ENCODE assay signal across 9 mouse cellular contexts in genomic region chr1:60860357-60860946, GRCm38 (mm10). TPM values are rescaled to one million over a fixed set of nuclear protein-coding genes. Genes with fewer than 3 reads are reported as not detected.
DNase-seq lines count a peak whose midpoint lies in the region; ATAC-seq and TF ChIP-seq lines count a peak whose summit lies in the region.
"Had no signal": no experiment of that assay in that cellular context is flagged by ENCODE, and none has a peak within 500 bp of the region (broad histone marks: within the 10 kb centered on the region; RNA-seq: fewer than 3 reads in every experiment).

No protein-coding gene starts in this region.

- H3K27me3 ChIP-seq in liver, embryonic 13.5 days: no peaks in the 10 kb centered on the region
- H3K27me3 ChIP-seq in liver, embryonic 11.5 days (replicated peaks; ENCODE audit: control insufficient read depth, insufficient read depth, low read length): no peaks in the 10 kb centered on the region
- no peaks in the 10 kb centered on the region; the same call in 1 of the 2 replicates for H3K27me3 ChIP-seq in forebrain, embryonic 10.5 days (ENCODE audit: poor library complexity, severe bottlenecking)
- no peaks in the 10 kb centered on the region for H3K27me3 ChIP-seq in hindbrain, embryonic 15.5 days
- no peaks in the 10 kb centered on the region for H3K27me3 ChIP-seq in lung, embryonic 15.5 days

- no peak for TF ChIP-seq POLR2A in olfactory bulb, adult 2 months (IDR thresholded peaks at IDR 0.05; ENCODE audit: insufficient read depth, low read depth, low read length)

- H3K4me1 ChIP-seq in liver, embryonic 13.5 days (replicated peaks): peaks cover 13% of the 10 kb centered on the region
- peaks cover 7% of the 10 kb centered on the region for H3K4me1 ChIP-seq in liver, embryonic 11.5 days (replicated peaks; ENCODE audit: control insufficient read depth, insufficient read depth, low read length)
- H3K4me1 ChIP-seq in forebrain, embryonic 10.5 days: peaks cover 15% of the 10 kb centered on the region
- peaks cover 17% of the 10 kb centered on the region for H3K4me1 ChIP-seq in hindbrain, embryonic 15.5 days (replicated peaks)
- H3K4me1 ChIP-seq in lung, embryonic 15.5 days: peaks cover 23% of the 10 kb centered on the region
- H3K4me1 ChIP-seq in olfactory bulb, adult 2 months (ENCODE audit: control insufficient read depth, insufficient read depth, low read length): peaks cover 3% of the 10 kb centered on the region; the same call in 1 of the 2 replicates

- H3K4me2 ChIP-seq in liver, embryonic 13.5 days: no peak overlapping the region
- no peak overlapping the region for H3K4me2 ChIP-seq in liver, embryonic 11.5 days
- peak overlapping the region; percentile 65 for H3K4me2 ChIP-seq in hindbrain, embryonic 15.5 days
- H3K4me2 ChIP-seq in lung, embryonic 15.5 days: peak overlapping the region; percentile 43; the same call in 1 of the 2 replicates

- no peak overlapping the region for H3K4me3 ChIP-seq in liver, embryonic 13.5 days (replicated peaks)
- H3K4me3 ChIP-seq in liver, embryonic 11.5 days (ENCODE audit: low read depth, low read length): no peak overlapping the region
- H3K4me3 ChIP-seq in forebrain, embryonic 10.5 days: no peak overlapping the region
- H3K4me3 ChIP-seq in hindbrain, embryonic 15.5 days: peak overlapping the region; percentile 32
- no peak overlapping the region for H3K4me3 ChIP-seq in lung, embryonic 15.5 days
- H3K4me3 ChIP-seq in olfactory bulb, adult 2 months (ENCODE audit: insufficient read depth, low read depth, low read length): no peak overlapping the region

- H3K27ac ChIP-seq in liver, embryonic 13.5 days: no peak overlapping the region
- no peak overlapping the region for H3K27ac ChIP-seq in liver, embryonic 11.5 days (ENCODE audit: low read depth, low read length)
- no peak overlapping the region for H3K27ac ChIP-seq in forebrain, embryonic 10.5 days
- peak overlapping the region; percentile 84 for H3K27ac ChIP-seq in hindbrain, embryonic 15.5 days (replicated peaks)
- H3K27ac ChIP-seq in lung, embryonic 15.5 days: peak overlapping the region; percentile 25; the same call in 1 of the 2 replicates
- H3K27ac ChIP-seq in olfactory bulb, adult 2 months (ENCODE audit: insufficient read depth, low read depth, low read length): peak overlapping the region; percentile 86

- H3K9me3 ChIP-seq in liver, embryonic 13.5 days (replicated peaks): no peaks in the 10 kb centered on the region
- H3K9me3 ChIP-seq in liver, embryonic 11.5 days (ENCODE audit: control insufficient read depth, low read length): no peaks in the 10 kb centered on the region
- no peaks in the 10 kb centered on the region for H3K9me3 ChIP-seq in forebrain, embryonic 10.5 days
- H3K9me3 ChIP-seq in hindbrain, embryonic 15.5 days: no peaks in the 10 kb centered on the region
- no peaks in the 10 kb centered on the region for H3K9me3 ChIP-seq in lung, embryonic 15.5 days

- no peak for ATAC-seq in liver, embryonic 13.5 days (ENCODE audit: low read depth)
- no peak for ATAC-seq in liver, embryonic 11.5 days (replicated peaks; ENCODE audit: low FRiP score)
- ATAC-seq in hindbrain, embryonic 15.5 days (ENCODE audit: low FRiP score, low read depth): peak; percentile 88
- ATAC-seq in lung, embryonic 15.5 days (ENCODE audit: borderline replicate concordance, extremely low read depth, low FRiP score, low TSS enrichment): peak; percentile 25; the same call in 1 of the 2 replicates

- TF ChIP-seq CTCF in olfactory bulb, adult 2 months (IDR thresholded peaks at IDR 0.05; ENCODE audit: insufficient read depth, low read depth, low read length): no peak

- DNase-seq in liver, embryonic 13.5 days: peak; percentile 8
- DNase-seq in liver, embryonic 11.5 days (ENCODE audit: low spot score): no peak
- DNase-seq in ZHBTc4 (ENCODE audit: low read depth, low spot score): peak; percentile 76
- peak; percentile 42 for DNase-seq in forebrain, embryonic 10.5 days (ENCODE audit: extremely low spot score, low spot score)
- no peak for DNase-seq in urinary bladder, postnatal 14 days (ENCODE audit: low spot score)

- 14% methylated on average over 3 of the region's 3 CpGs for WGBS in liver, embryonic 13.5 days (ENCODE audit: insufficient replicate concordance)
- WGBS in liver, embryonic 11.5 days: 12% methylated on average over 3 of the region's 3 CpGs
- WGBS in forebrain, embryonic 10.5 days: 31% methylated on average over 3 of the region's 3 CpGs
- WGBS in hindbrain, embryonic 15.5 days: 9% methylated on average over 3 of the region's 3 CpGs
- WGBS in lung, embryonic 15.5 days: 11% methylated on average over 3 of the region's 3 CpGs
- 16% methylated on average over 3 of the region's 3 CpGs for WGBS in olfactory bulb, adult 2 months

- H3K9ac ChIP-seq in liver, embryonic 13.5 days: no peak overlapping the region
- H3K9ac ChIP-seq in liver, embryonic 11.5 days (ENCODE audit: low read depth, low read length): no peak overlapping the region
- H3K9ac ChIP-seq in hindbrain, embryonic 15.5 days: peak overlapping the region; percentile 52
- no peak overlapping the region for H3K9ac ChIP-seq in lung, embryonic 15.5 days

- no peaks in the 10 kb centered on the region for H3K36me3 ChIP-seq in liver, embryonic 13.5 days
- no peaks in the 10 kb centered on the region for H3K36me3 ChIP-seq in liver, embryonic 11.5 days (ENCODE audit: control insufficient read depth, insufficient read depth, low read length)
- H3K36me3 ChIP-seq in forebrain, embryonic 10.5 days (replicated peaks): no peaks in the 10 kb centered on the region
- no peaks in the 10 kb centered on the region for H3K36me3 ChIP-seq in hindbrain, embryonic 15.5 days
- no peaks in the 10 kb centered on the region for H3K36me3 ChIP-seq in lung, embryonic 15.5 days

RNA-seq across cellular contexts. Expression of gene Ctla4, which starts 26.3 kb away (rescaled TPM):
- not detected in 2 replicates for polyA plus RNA-seq in liver, embryonic 13.5 days (2015; fragmentation: Nextera tagmentation; extraction: Ambion mirVana)
- not detected in 2 replicates for polyA plus RNA-seq in liver, embryonic 11.5 days (2014; fragmentation: Nextera tagmentation; extraction: Ambion mirVana)
- polyA plus RNA-seq in forebrain, embryonic 10.5 days (2016; fragmentation: Nextera tagmentation; extraction: Ambion mirVana): not detected in 2 replicates
- not detected in 2 replicates for polyA plus RNA-seq in hindbrain, embryonic 15.5 days (2015; fragmentation: Nextera tagmentation; extraction: Ambion mirVana)
- polyA plus RNA-seq in lung, embryonic 15.5 days (2015; fragmentation: Nextera tagmentation; extraction: Ambion mirVana): 0.08 and 1.2 TPM in 2 replicates
- polyA plus RNA-seq in olfactory bulb, adult 2 months (2012; ENCODE audit: insufficient read depth, insufficient read length, low replicate concordance, missing spikeins): not detected in 2 replicates
- polyA plus RNA-seq: gonadal fat pad, adult 2 months had no signal

Comparison
In these comparisons a context has a peak if more than half of its experiments do, and no peak if none do; other contexts are left out.
1. DNase-seq: peak in liver, embryonic 13.5 days (single experiment), ZHBTc4 (single experiment) and forebrain, embryonic 10.5 days (single experiment); none in liver, embryonic 11.5 days (single experiment) and urinary bladder, postnatal 14 days (single experiment).
2. ATAC-seq: peak in hindbrain, embryonic 15.5 days (single experiment) and lung, embryonic 15.5 days (single experiment); none in liver, embryonic 13.5 days (single experiment) and liver, embryonic 11.5 days (single experiment).
3. H3K27ac ChIP-seq: peak in hindbrain, embryonic 15.5 days (single experiment), lung, embryonic 15.5 days (single experiment) and olfactory bulb, adult 2 months (single experiment); none in liver, embryonic 13.5 days (single experiment), liver, embryonic 11.5 days (single experiment) and forebrain, embryonic 10.5 days (single experiment).
4. H3K4me2 ChIP-seq: peak in hindbrain, embryonic 15.5 days (single experiment) and lung, embryonic 15.5 days (single experiment); none in liver, embryonic 13.5 days (single experiment) and liver, embryonic 11.5 days (single experiment).